Comparison of ENCODE assay signal across 8 mouse cellular contexts in genomic region chr2:174672506-174673190, GRCm38 (mm10). TPM values are rescaled to one million over a fixed set of nuclear protein-coding genes. Genes with fewer than 3 reads are reported as not detected.
DNase-seq lines count a peak whose midpoint lies in the region; ATAC-seq and TF ChIP-seq lines count a peak whose summit lies in the region.

No protein-coding gene starts in this region.

- no peaks in the 10 kb centered on the region for H3K9me3 ChIP-seq in MEL (replicated peaks; ENCODE audit: insufficient read depth, low read length)
- H3K9me3 ChIP-seq in forebrain, embryonic 15.5 days: no peaks in the 10 kb centered on the region
- H3K9me3 ChIP-seq in hindbrain, embryonic 14.5 days (ENCODE audit: control insufficient read depth, low read length): no peaks in the 10 kb centered on the region
- no peaks in the 10 kb centered on the region for H3K9me3 ChIP-seq in midbrain, embryonic 15.5 days
- H3K9me3 ChIP-seq in stomach, postnatal 0 days (ENCODE audit: control insufficient read depth, low read length): no peaks in the 10 kb centered on the region

- no peak; the same call in 1 of the 2 replicates for TF ChIP-seq RAD21 in MEL (IDR thresholded peaks at IDR 0.05; ENCODE audit: low read depth, low read length)

- no peaks in the 10 kb centered on the region for H3K27me3 ChIP-seq in MEL (ENCODE audit: control insufficient read depth in 1 of 2, insufficient read depth in 2 of 2, low read length in 2 of 2)
- peaks cover 16% of the 10 kb centered on the region for H3K27me3 ChIP-seq in forebrain, embryonic 15.5 days
- peaks cover 12% of the 10 kb centered on the region; the same call in 1 of the 2 replicates for H3K27me3 ChIP-seq in hindbrain, embryonic 14.5 days (ENCODE audit: control insufficient read depth, insufficient read depth, low read length)
- peaks cover 6% of the 10 kb centered on the region for H3K27me3 ChIP-seq in midbrain, embryonic 15.5 days (replicated peaks)
- no peaks in the 10 kb centered on the region for H3K27me3 ChIP-seq in stomach, postnatal 0 days (ENCODE audit: control insufficient read depth, insufficient read depth, low read length)

- no peak for TF ChIP-seq EP300 in MEL (IDR thresholded peaks at IDR 0.05; ENCODE audit: low read depth in 1 of 2, low read length in 2 of 2)
- no peak for TF ChIP-seq EP300 in stomach, postnatal 0 days (optimal IDR thresholded peaks at IDR 0.05)

- no peak for TF ChIP-seq POLR2A in MEL (IDR thresholded peaks at IDR 0.05; ENCODE audit: control insufficient read depth in 1 of 2, insufficient read depth in 1 of 2, low read depth in 1 of 2, low read length in 2 of 2, poor library complexity in 1 of 2)

- no peak overlapping the region for H3K4me3 ChIP-seq in MEL (ENCODE audit: control insufficient read depth in 1 of 2, insufficient read depth in 1 of 2, low read depth in 2 of 2, low read length in 2 of 2)
- no peak overlapping the region for H3K4me3 ChIP-seq in forebrain, embryonic 15.5 days
- no peak overlapping the region for H3K4me3 ChIP-seq in hindbrain, embryonic 14.5 days (replicated peaks; ENCODE audit: low read length)
- H3K4me3 ChIP-seq in midbrain, embryonic 15.5 days: no peak overlapping the region; the same call in 1 of the 2 replicates
- peak overlapping the region; percentile 45; the same call in 1 of the 2 replicates for H3K4me3 ChIP-seq in stomach, postnatal 0 days (ENCODE audit: low read depth, low read length)

- TF ChIP-seq CTCF in MEL (IDR thresholded peaks at IDR 0.05 in 2 of 3, conservative IDR thresholded peaks at IDR 0.05 in 1 of 3; ENCODE audit: control insufficient read depth in 1 of 3, insufficient read depth in 1 of 3, low read depth in 2 of 3, low read length in 3 of 3, poor library complexity in 1 of 3, severe bottlenecking in 1 of 3): peak; percentile 55 to 62 (median 60)
- TF ChIP-seq CTCF in stomach, postnatal 0 days (IDR thresholded peaks at IDR 0.05; ENCODE audit: low read depth): peak; percentile 61

- WGBS in forebrain, embryonic 15.5 days: 30% methylated on average over 11 of the region's 11 CpGs
- 39% methylated on average over 11 of the region's 11 CpGs for WGBS in hindbrain, embryonic 14.5 days
- 28% methylated on average over 11 of the region's 11 CpGs for WGBS in midbrain, embryonic 15.5 days
- 38% methylated on average over 11 of the region's 11 CpGs for WGBS in stomach, postnatal 0 days

- H3K4me1 ChIP-seq in MEL (ENCODE audit: control insufficient read depth in 1 of 2, insufficient read depth in 2 of 2, low read length in 2 of 2): 0 out of 4 replicates have a peak, but pooled peaks cover 0 to 3% of the 10 kb centered on the region in 2 experiments
- peaks cover 10% of the 10 kb centered on the region for H3K4me1 ChIP-seq in forebrain, embryonic 15.5 days
- H3K4me1 ChIP-seq in hindbrain, embryonic 14.5 days (replicated peaks; ENCODE audit: control insufficient read depth, insufficient read depth, low read length): peaks cover 9% of the 10 kb centered on the region
- H3K4me1 ChIP-seq in midbrain, embryonic 15.5 days: peaks cover 11% of the 10 kb centered on the region
- no peaks in the 10 kb centered on the region for H3K4me1 ChIP-seq in stomach, postnatal 0 days (replicated peaks; ENCODE audit: control insufficient read depth, insufficient read depth)

- H3K36me3 ChIP-seq in MEL (ENCODE audit: control insufficient read depth in 1 of 2, insufficient read depth in 2 of 2, low read length in 2 of 2): no peaks in the 10 kb centered on the region; a peak in 1 of 4 replicates
- H3K36me3 ChIP-seq in forebrain, embryonic 15.5 days: no peaks in the 10 kb centered on the region
- H3K36me3 ChIP-seq in hindbrain, embryonic 14.5 days (replicated peaks; ENCODE audit: control insufficient read depth, insufficient read depth): no peaks in the 10 kb centered on the region
- H3K36me3 ChIP-seq in midbrain, embryonic 15.5 days (replicated peaks): no peaks in the 10 kb centered on the region
- no peaks in the 10 kb centered on the region for H3K36me3 ChIP-seq in stomach, postnatal 0 days (ENCODE audit: control insufficient read depth, insufficient read depth, low read length)

- H3K27ac ChIP-seq in MEL (ENCODE audit: control insufficient read depth, low read depth, low read length): no peak overlapping the region
- no peak overlapping the region for H3K27ac ChIP-seq in forebrain, embryonic 15.5 days (replicated peaks)
- no peak overlapping the region for H3K27ac ChIP-seq in hindbrain, embryonic 14.5 days
- no peak overlapping the region for H3K27ac ChIP-seq in midbrain, embryonic 15.5 days
- peak overlapping the region; percentile 24; the same call in 1 of the 2 replicates for H3K27ac ChIP-seq in stomach, postnatal 0 days (replicated peaks)

- no peaks in the 10 kb centered on the region for H3K79me2 ChIP-seq in MEL (ENCODE audit: control insufficient read depth, insufficient read depth, low read length, poor library complexity)

- H3K9ac ChIP-seq in MEL (ENCODE audit: control insufficient read depth, low read depth, low read length, poor library complexity, severe bottlenecking): no peak overlapping the region
- no peak overlapping the region for H3K9ac ChIP-seq in forebrain, embryonic 15.5 days (replicated peaks)
- H3K9ac ChIP-seq in hindbrain, embryonic 14.5 days: no peak overlapping the region
- H3K9ac ChIP-seq in midbrain, embryonic 15.5 days: no peak overlapping the region
- H3K9ac ChIP-seq in stomach, postnatal 0 days (ENCODE audit: low read length): no peak overlapping the region

- peak overlapping the region; percentile 93 for H3K4me2 ChIP-seq in forebrain, embryonic 15.5 days (replicated peaks)
- peak overlapping the region; percentile 89 for H3K4me2 ChIP-seq in hindbrain, embryonic 14.5 days (replicated peaks)
- peak overlapping the region; percentile 89 for H3K4me2 ChIP-seq in midbrain, embryonic 15.5 days
- peak overlapping the region; percentile 95 for H3K4me2 ChIP-seq in stomach, postnatal 0 days (replicated peaks; ENCODE audit: low read depth)

- DNase-seq in MEL (ENCODE audit: low read depth, low spot score) (peak; percentile 64), liver (peak; percentile 41)
- DNase-seq in adrenal gland, postnatal 25 days: peak; percentile 39
- no peak for DNase-seq in hindbrain, embryonic 14.5 days (ENCODE audit: low spot score)
- peak; percentile 63 for DNase-seq in stomach, postnatal 0 days (ENCODE audit: low spot score)
- DNase-seq in yolk sac, embryonic 10.5 days (ENCODE audit: low spot score): no peak

- no peak for ATAC-seq in forebrain, embryonic 15.5 days (replicated peaks)
- no peak for ATAC-seq in hindbrain, embryonic 14.5 days (ENCODE audit: low FRiP score)
- ATAC-seq in midbrain, embryonic 15.5 days (replicated peaks): no peak
- peak; percentile 71 for ATAC-seq in stomach, postnatal 0 days (ENCODE audit: low FRiP score, low TSS enrichment)

TF ChIP-seq in MEL, 35 proteins besides CTCF, POLR2A, EP300 and RAD21:
- TF ChIP-seq SMC3 (IDR thresholded peaks at IDR 0.05; ENCODE audit: low read depth, low read length): peak; percentile 34
- no peak for TF ChIP-seq ZMIZ1 (IDR thresholded peaks at IDR 0.05; ENCODE audit: low read depth, low read length)

RNA-seq across cellular contexts. Expression of gene Zfp831, which starts 29.3 kb away (rescaled TPM):
- total RNA-seq in MEL (2012; rRNA removed): 1.4 and 2.3 TPM in 2 replicates
- 1 to 10 TPM in 1 of 2 experiments, not detected in 1; 4.1 TPM for polyA plus RNA-seq in MEL (2012; ENCODE audit: insufficient read depth in 1 of 2, insufficient read length in 2 of 2, low read depth in 1 of 2, low replicate concordance in 2 of 2, missing spikeins in 1 of 2)
- 0.06 and 0.14 TPM in 2 replicates for total RNA-seq in adrenal gland, postnatal 25 days (2021)
- polyA plus RNA-seq in forebrain, embryonic 15.5 days (2015; fragmentation: Nextera tagmentation; extraction: Ambion mirVana): not detected in 2 replicates
- not detected in 2 replicates for polyA plus RNA-seq in hindbrain, embryonic 14.5 days (2014; fragmentation: Nextera tagmentation; extraction: Ambion mirVana)
- polyA plus RNA-seq in midbrain, embryonic 15.5 days (2015; fragmentation: Nextera tagmentation; extraction: Ambion mirVana): not detected in 2 replicates
- polyA plus RNA-seq in stomach, postnatal 0 days (2015; fragmentation: Nextera tagmentation; extraction: Ambion mirVana): 0.01 TPM in 1 of 2 replicates, not detected in the other

Comparison
In these comparisons a context has a peak if more than half of its experiments do, and no peak if none do; other contexts are left out.
1. DNase-seq: peak in MEL (single experiment), adrenal gland, postnatal 25 days (single experiment), liver (single experiment) and stomach, postnatal 0 days (single experiment); none in hindbrain, embryonic 14.5 days (single experiment) and yolk sac, embryonic 10.5 days (single experiment).
2. Peak in every context shown above with its lines, with median percentiles within 50 percentile points of each other: H3K4me2 ChIP-seq.